Mouse (Mus musculus): ENCODE data around the gene Pdzd4.

GRCm38 (mm10) chrX:73797511-73797910, 27.3 kb downstream of the Pdzd4 start:
- TF ChIP-seq CTCF (IDR thresholded peaks at IDR 0.05; ENCODE audit: extremely low read depth, insufficient read depth, low read length) (no peak), POLR2A (IDR thresholded peaks at IDR 0.05; ENCODE audit: extremely low read depth, insufficient read depth, low read length) (no peak)
